Mouse (Mus musculus) Patski (cell line): Measurements from ENCODE around the gene Spocd1. TPM values are rescaled to one million over a fixed set of nuclear protein-coding genes. Genes with fewer than 3 reads are reported as not detected.
"Not testable (repeated sequence)": the region's sequence is repeated elsewhere in the genome, so short reads cannot be mapped to it uniquely, and the experiment has no call there.

Experiments used
- ATAC-seq: fragments of 100-300 bp; one replicate; pipeline ENCODE4 v1.8.0; 2021
- CTCF ChIA-PET: fragments of 350-600 bp; sonication (Branson Sonifier 250); formaldehyde crosslinking; loops from one replicate; lab custom pipeline; 2022; ENCODE audit warnings: inconsistent platforms; lab: Charles Lee
- POLR2A ChIA-PET: fragments of 350-600 bp; sonication (Branson Sonifier 250); formaldehyde crosslinking; loops from one replicate; lab custom pipeline; 2022; ENCODE audit warnings: antibody characterized with exemption, inconsistent platforms; lab: Charles Lee
- DNase-seq: peaks from one replicate; pipeline ENCODE4 v3.0.0-alpha.2; 2011; ENCODE audit warnings: low read depth, low spot score
- H3K27me3 ChIP-seq: fragments of 371-371 bp; one replicate; pipeline ENCODE4 v1.5.1; 2021
- CTCF ChIP-seq: fragments of 100-300 bp; IDR thresholded peaks from one replicate; pipeline ENCODE4 v1.5.1; 2021
- in situ Hi-C: fragments of 300-500 bp; cut with MboI; formaldehyde crosslinking; loops from 3 replicates; pipeline ENCODE4 v1.11.1; 2018; ENCODE audit warnings: low pct_unique_long_range_greater_than_20kb, mixed read lengths
- polyA plus RNA-seq: library from polyadenylated mRNA; unstranded; gene quantifications from one replicate; pipeline ENCODE4 v1.2.3, GENCODE M21; 2021

Spocd1 gene
- 0.03 TPM for polyA plus RNA-seq

- no peak for TF ChIP-seq CTCF
- in situ Hi-C loops, result no loop called here
- CTCF ChIA-PET, result interaction anchor here (0.8 to 1.7 kb wide), 5 partner anchors 11 to 151 kb away, joined by 3 to 5 read pairs (median 4); no protein-coding TSS in a partner anchor
Observed at GRCm38 (mm10) chr4:129928949-129929348, at the start of gene Spocd1. Gene Spocd1 (plus strand): TSS chr4:129929249.

GRCm38 (mm10) chr4:129880615-129881014 is 48.4 kb upstream of the Spocd1 start:
- no peak for TF ChIP-seq CTCF
- ChIA-PET POLR2A (no interaction called here), CTCF (no interaction called here)
- ATAC-seq (no peak), DNase-seq (no peak)
- no peaks in the 10 kb centered on the region for H3K27me3 ChIP-seq
- in situ Hi-C loops, result no loop called here

More at GRCm38 (mm10) chr4:129928949-129929348, at the start of gene Spocd1:
- POLR2A ChIA-PET, result no interaction called here
- no peak for DNase-seq
- no peaks in the 10 kb centered on the region for H3K27me3 ChIP-seq
- ATAC-seq, result no peak

- in situ Hi-C loops, result no loop called here
- H3K27me3 ChIP-seq, result no peaks in the 10 kb centered on the region
- ATAC-seq (no peak), DNase-seq (no peak)
- TF ChIP-seq CTCF, result no peak
- POLR2A ChIA-PET, result no interaction called here
- CTCF ChIA-PET, result interaction anchor here (1.0 kb wide), 1 partner anchor 21 kb away, joined by 3 read pairs; no protein-coding TSS in a partner anchor
Observed at GRCm38 (mm10) chr4:129881661-129882060, 47.4 kb upstream of the Spocd1 start.

- ChIA-PET POLR2A (no interaction called here), CTCF (no interaction called here)
- DNase-seq, result no peak
- in situ Hi-C loops, result no loop called here
- ATAC-seq, result no peak
- no peaks in the 10 kb centered on the region for H3K27me3 ChIP-seq
- no peak for TF ChIP-seq CTCF
Observed at GRCm38 (mm10) chr4:129882555-129883293, 46.3 kb upstream of the Spocd1 start.

- CTCF ChIA-PET, result no interaction called here
- no peaks in the 10 kb centered on the region for H3K27me3 ChIP-seq
- ATAC-seq (no peak), DNase-seq (no peak)
- POLR2A ChIA-PET, result interaction anchor here (0.6 kb wide), 1 partner anchor 9 kb away, joined by 3 read pairs; no protein-coding TSS in a partner anchor
- in situ Hi-C loops, result no loop called here
- TF ChIP-seq CTCF, result no peak
Observed at GRCm38 (mm10) chr4:129884041-129884930, 44.8 kb upstream of the Spocd1 start.

- DNase-seq (no peak), ATAC-seq (no peak)
- CTCF ChIA-PET, result no interaction called here
- no peaks in the 10 kb centered on the region for H3K27me3 ChIP-seq
- in situ Hi-C loops, result no loop called here
- POLR2A ChIA-PET, result no interaction called here
- TF ChIP-seq CTCF, result no peak
Observed at GRCm38 (mm10) chr4:129889661-129890060, 39.4 kb upstream of the Spocd1 start.

- no peak for DNase-seq
- no peaks in the 10 kb centered on the region for H3K27me3 ChIP-seq
- ChIA-PET POLR2A (no interaction called here), CTCF (no interaction called here)
- ATAC-seq, result no peak
- TF ChIP-seq CTCF, result no peak
- in situ Hi-C loops, result no loop called here
Observed at GRCm38 (mm10) chr4:129890094-129890493, 39.0 kb upstream of the Spocd1 start.

- POLR2A ChIA-PET, result no interaction called here
- no peaks in the 10 kb centered on the region for H3K27me3 ChIP-seq
- ATAC-seq (no peak), DNase-seq (no peak)
- in situ Hi-C loops, result no loop called here
- CTCF ChIA-PET, result no interaction called here
- no peak for TF ChIP-seq CTCF
Observed at GRCm38 (mm10) chr4:129894861-129895260, 34.2 kb upstream of the Spocd1 start.

GRCm38 (mm10) chr4:129898815-129899214 is 30.2 kb upstream of the Spocd1 start:
- in situ Hi-C loops, ATAC-seq, H3K27me3 ChIP-seq, POLR2A ChIA-PET, CTCF ChIA-PET, DNase-seq: not testable (repeated sequence)

GRCm38 (mm10) chr4:129902394-129902793 is 26.7 kb upstream of the Spocd1 start:
- no peaks in the 10 kb centered on the region for H3K27me3 ChIP-seq
- ChIA-PET POLR2A (no interaction called here), CTCF (no interaction called here)
- DNase-seq (no peak), ATAC-seq (no peak)
- no peak for TF ChIP-seq CTCF
- in situ Hi-C loops, result no loop called here

- CTCF ChIA-PET, result no interaction called here
- in situ Hi-C loops, result no loop called here
- H3K27me3 ChIP-seq, result no peaks in the 10 kb centered on the region
- POLR2A ChIA-PET, result no interaction called here
- TF ChIP-seq CTCF, result no peak
- DNase-seq (no peak), ATAC-seq (no peak)
Observed at GRCm38 (mm10) chr4:129903577-129903976, 25.5 kb upstream of the Spocd1 start.
